Mouse (Mus musculus) small intestine, adult 2 months (tissue): Measurements from ENCODE around the gene Eci1. TPM values are rescaled to one million over a fixed set of nuclear protein-coding genes. Genes with fewer than 3 reads are reported as not detected.
"Not testable (repeated sequence)": the region's sequence is repeated elsewhere in the genome, so short reads cannot be mapped to it uniquely, and the experiment has no call there.

Source experiments
- H3K27ac ChIP-seq: fragments of 200-500 bp; 2 replicates; pipeline ENCODE4 v1.5.1; 2012; ENCODE audit warnings: low read depth, low read length, control low read depth, inconsistent platforms; ENCODE audit not compliant: insufficient read depth
- H3K27me3 ChIP-seq: fragments of 200-500 bp; 2 replicates; pipeline ENCODE4 v1.6.1; 2012; ENCODE audit warnings: mild to moderate bottlenecking, moderate library complexity, low read length, inconsistent platforms; ENCODE audit not compliant: control insufficient read depth, insufficient read depth
- H3K36me3 ChIP-seq: fragments of 200-500 bp; 2 replicates; pipeline ENCODE4 v1.6.1; 2012; ENCODE audit warnings: mild to moderate bottlenecking, low read length, control low read depth, inconsistent platforms; ENCODE audit not compliant: control insufficient read depth, insufficient read depth
- H3K4me1 ChIP-seq: fragments of 200-500 bp; 2 replicates; pipeline ENCODE4 v1.6.1; 2012; ENCODE audit warnings: low read length, inconsistent platforms, mixed read lengths; ENCODE audit not compliant: control insufficient read depth, insufficient read depth, insufficient read length
- H3K4me3 ChIP-seq: fragments of 200-500 bp; 2 replicates; pipeline ENCODE4 v1.5.1; 2012; ENCODE audit warnings: low read depth, mild to moderate bottlenecking, control low read depth, inconsistent platforms, low read length, moderate library complexity
- CTCF ChIP-seq: fragments of 200-500 bp; IDR thresholded peaks from 2 replicates; pipeline ENCODE4 v1.5.1; 2012; ENCODE audit warnings: low read depth, mild to moderate bottlenecking, control low read depth, inconsistent platforms, low read length, moderate library complexity, mixed read lengths; ENCODE audit not compliant: insufficient replicate concordance, insufficient read length; ENCODE audit errors: extremely low read depth
- POLR2A ChIP-seq: fragments of 200-500 bp; IDR thresholded peaks from 2 replicates; pipeline ENCODE4 v1.6.1; 2012; ENCODE audit warnings: low read depth, mild to moderate bottlenecking, control low read depth, inconsistent platforms, low read length, moderate library complexity
- WGBS: fragments of 180-500 bp; shearing (Covaris S2); methylation state at CpG from one replicate; pipeline ENCODE4 v1.1.7; 2018; 5-methylcytosine and 5-hydroxymethylcytosine counted together
- polyA plus RNA-seq: library from polyadenylated mRNA; depleted of rRNA; stranded (reverse); fragments of >200 nt; gene quantifications from 2 replicates; pipeline ENCODE4 v1.2.3, GENCODE M21; 2012

The Eci1 gene
- polyA plus RNA-seq, 1 experiment: 97.7 TPM

GRCm38 (mm10) chr17:24451220-24451619, 24.8 kb downstream of the Eci1 start:
- Histone ChIP-seq H3K4me1 (0 out of 2 replicates have a peak, but pooled peaks cover 2% of the 10 kb centered on the region), H3K27me3 (no peaks in the 10 kb centered on the region), H3K36me3 (peaks cover 44% of the 10 kb centered on the region), H3K27ac (no peak overlapping the region), H3K4me3 (no peak overlapping the region)
- 74% methylated on average over 6 of the region's 6 CpGs for WGBS
- TF ChIP-seq POLR2A (no peak), CTCF (no peak)

- Histone ChIP-seq H3K4me3 (no peak overlapping the region), H3K4me1 (0 out of 2 replicates have a peak, but pooled peaks cover 2% of the 10 kb centered on the region), H3K27me3 (no peaks in the 10 kb centered on the region), H3K36me3 (peaks cover 25% of the 10 kb centered on the region), H3K27ac (no peak overlapping the region)
- 29% methylated on average over 2 of the region's 2 CpGs for WGBS
- no peak for TF ChIP-seq CTCF
- no peak for TF ChIP-seq POLR2A
These were observed 26.9 kb downstream of the Eci1 start for GRCm38 (mm10) chr17:24453372-24453771.

GRCm38 (mm10) chr17:24454218-24454755, 27.8 kb downstream of the Eci1 start:
- peak overlapping the region; percentile 95 for H3K27ac ChIP-seq
- H3K27me3 ChIP-seq: no peaks in the 10 kb centered on the region
- peaks cover 16% of the 10 kb centered on the region for H3K36me3 ChIP-seq
- peak overlapping the region; percentile 89 for H3K4me3 ChIP-seq
- under 1% methylated on average over 14 of the region's 14 CpGs for WGBS
- TF ChIP-seq POLR2A: no peak
- TF ChIP-seq CTCF: no peak
- H3K4me1 ChIP-seq: 0 out of 2 replicates have a peak, but pooled peaks cover 2% of the 10 kb centered on the region

DNA sequence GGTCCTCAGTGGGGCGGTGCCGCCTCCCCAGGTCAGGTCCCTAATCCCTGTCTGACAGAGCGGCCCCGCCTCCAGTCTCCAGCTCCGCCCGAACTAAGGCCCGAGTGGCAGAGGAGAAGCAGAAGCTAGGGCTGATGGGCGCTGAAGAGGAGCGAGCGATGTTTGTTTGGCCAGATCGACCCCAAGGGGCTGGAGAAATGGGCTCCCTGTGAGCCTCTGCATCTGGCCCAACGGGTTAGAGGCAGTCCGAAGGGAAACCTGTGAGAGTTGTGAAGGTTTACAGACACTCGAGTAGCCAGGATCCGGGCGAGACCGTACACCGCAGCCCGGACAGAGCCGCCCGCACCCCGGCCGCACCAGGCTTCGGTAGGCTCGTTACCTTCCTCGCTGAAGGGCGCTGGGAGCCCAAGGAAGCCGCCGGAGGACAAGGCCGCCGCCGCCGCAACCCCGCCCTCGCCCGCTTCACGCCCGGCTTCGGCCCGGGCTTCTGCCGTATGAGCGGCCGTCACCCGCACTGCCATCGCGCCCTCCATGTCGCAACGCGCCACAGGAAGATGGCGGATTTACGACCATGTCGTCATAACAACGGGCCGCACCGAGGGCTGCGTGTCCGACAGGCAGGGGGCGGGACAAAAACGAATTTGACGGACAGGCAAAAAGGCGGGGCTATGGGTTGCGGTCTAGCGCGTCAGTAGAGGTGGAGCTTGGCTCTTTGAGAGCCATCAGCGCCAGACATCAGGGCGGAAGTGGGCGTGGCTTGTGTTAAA, 28.5 kb downstream of the Eci1 start:
- peak overlapping the region; percentile 89 for H3K4me3 ChIP-seq
- H3K4me1 ChIP-seq: 0 out of 2 replicates have a peak, but pooled peaks cover 2% of the 10 kb centered on the region
- H3K36me3 ChIP-seq: peaks cover 10% of the 10 kb centered on the region
- H3K27ac ChIP-seq: peak overlapping the region; percentile 95
- under 1% methylated on average over 66 of the region's 67 CpGs for WGBS
- no peaks in the 10 kb centered on the region for H3K27me3 ChIP-seq
- TF ChIP-seq CTCF (no peak), POLR2A (peak; percentile 77)

GRCm38 (mm10) chr17:24455523-24456206, 29.2 kb downstream of the Eci1 start:
- WGBS: 41% methylated on average over 10 of the region's 10 CpGs
- not testable (repeated sequence) for H3K4me3 ChIP-seq, H3K4me1 ChIP-seq, H3K27me3 ChIP-seq, H3K36me3 ChIP-seq
- H3K27ac ChIP-seq: 0 out of 2 replicates have a peak overlapping the region, but pooled peaks have one; percentile 18

GRCm38 (mm10) chr17:24461580-24461979, 35.1 kb downstream of the Eci1 start:
- TF ChIP-seq CTCF (no peak), POLR2A (no peak)
- H3K27me3 ChIP-seq: no peaks in the 10 kb centered on the region
- 64% methylated on average over 2 of the region's 2 CpGs for WGBS
- H3K4me1 ChIP-seq: no peaks in the 10 kb centered on the region
- H3K27ac ChIP-seq: no peak overlapping the region
- no peak overlapping the region for H3K4me3 ChIP-seq
- H3K36me3 ChIP-seq: no peaks in the 10 kb centered on the region

DNA sequence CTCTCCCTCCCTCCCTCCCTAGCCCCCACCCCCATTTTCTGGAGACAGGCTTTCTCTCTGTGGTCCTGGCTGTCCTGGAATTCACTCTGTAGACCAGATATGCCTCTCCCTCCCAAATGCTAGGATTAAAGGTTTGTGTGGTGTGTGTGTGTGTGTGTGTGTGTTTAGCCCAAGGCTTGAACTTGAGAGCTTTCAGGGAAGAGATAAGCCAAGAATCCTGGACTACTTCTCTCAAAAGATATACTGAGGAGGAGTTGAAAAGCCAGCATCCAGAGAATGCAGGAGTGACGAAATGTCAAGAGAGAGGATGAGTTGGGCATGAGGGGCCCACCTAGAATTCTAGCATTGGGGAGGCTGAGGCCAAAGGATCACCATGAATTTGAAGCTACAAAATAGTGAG, 36.5 kb downstream of the Eci1 start:
- no peaks in the 10 kb centered on the region for H3K36me3 ChIP-seq
- H3K27ac ChIP-seq: no peak overlapping the region
- no peak overlapping the region for H3K4me3 ChIP-seq
- 95% methylated on average over 1 of the region's 1 CpGs for WGBS
- H3K4me1 ChIP-seq: no peaks in the 10 kb centered on the region
- H3K27me3 ChIP-seq: no peaks in the 10 kb centered on the region
- TF ChIP-seq CTCF (no peak), POLR2A (no peak)
